Mouse (Mus musculus): ENCODE data around the gene Arl8a.

The Arl8a gene

DNA sequence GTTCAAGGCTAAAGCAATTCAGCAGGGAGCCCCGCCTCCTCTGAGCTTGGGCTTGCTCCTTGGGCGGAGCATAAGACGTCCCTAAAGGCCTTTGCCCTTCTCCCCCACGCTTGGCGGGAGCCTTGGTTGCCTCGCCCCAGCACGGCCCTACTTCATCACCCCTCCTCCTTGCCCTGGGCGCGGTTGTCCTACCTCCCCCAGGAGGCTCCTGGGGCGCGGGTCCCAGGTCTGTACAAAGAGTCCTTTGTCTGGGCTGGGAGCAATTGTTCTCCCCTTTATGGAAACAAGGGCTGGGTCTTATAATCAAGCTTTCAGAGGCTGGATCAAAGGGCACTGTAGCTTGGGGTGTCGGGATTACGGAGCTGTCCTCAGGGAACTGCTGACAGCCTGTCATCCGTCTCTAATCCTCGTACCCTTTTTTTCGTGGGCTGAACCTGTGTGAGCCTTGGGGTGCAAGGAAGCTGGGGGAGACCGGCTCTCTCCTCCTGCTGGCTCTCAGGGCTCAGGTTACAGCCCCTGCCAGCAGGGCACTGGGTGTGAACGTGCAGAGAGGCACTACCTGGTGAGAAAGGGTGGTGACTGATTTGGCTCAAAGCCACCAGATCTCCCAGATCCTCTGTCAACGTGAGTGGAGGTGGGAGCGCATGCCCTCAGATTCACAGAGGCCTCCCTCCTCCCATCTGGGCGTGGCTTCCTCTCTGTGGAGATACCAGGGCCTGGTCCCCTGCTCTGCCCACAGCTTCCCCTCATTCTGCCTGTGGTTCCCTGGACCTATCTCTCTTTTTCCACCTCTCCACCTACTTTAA, 52.6 kb downstream of the Arl8a start:
- DNase-seq (ENCODE audit: extremely low spot score) = peak; percentile 51

DNA sequence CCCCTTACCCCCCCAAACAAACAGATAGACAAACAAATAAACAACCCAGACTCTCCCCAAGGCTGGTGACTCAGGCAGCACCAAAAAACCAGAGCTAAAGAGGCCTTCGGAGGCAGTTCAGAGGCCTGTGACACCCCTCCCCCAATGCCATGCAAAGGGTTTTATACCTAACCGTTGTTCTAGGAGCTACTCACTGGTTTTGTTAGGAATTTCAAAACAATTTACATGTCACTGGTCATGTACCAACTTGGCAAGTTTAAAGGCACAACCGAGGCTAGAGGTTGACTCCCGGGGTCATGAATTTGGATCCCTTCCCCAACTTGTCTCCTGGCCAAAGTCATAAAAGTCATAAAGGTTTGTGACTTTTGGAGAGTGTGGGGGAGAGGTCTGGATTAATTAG, 53.8 kb downstream of the Arl8a start:
- DNase-seq (ENCODE audit: extremely low spot score) = no peak

DNA sequence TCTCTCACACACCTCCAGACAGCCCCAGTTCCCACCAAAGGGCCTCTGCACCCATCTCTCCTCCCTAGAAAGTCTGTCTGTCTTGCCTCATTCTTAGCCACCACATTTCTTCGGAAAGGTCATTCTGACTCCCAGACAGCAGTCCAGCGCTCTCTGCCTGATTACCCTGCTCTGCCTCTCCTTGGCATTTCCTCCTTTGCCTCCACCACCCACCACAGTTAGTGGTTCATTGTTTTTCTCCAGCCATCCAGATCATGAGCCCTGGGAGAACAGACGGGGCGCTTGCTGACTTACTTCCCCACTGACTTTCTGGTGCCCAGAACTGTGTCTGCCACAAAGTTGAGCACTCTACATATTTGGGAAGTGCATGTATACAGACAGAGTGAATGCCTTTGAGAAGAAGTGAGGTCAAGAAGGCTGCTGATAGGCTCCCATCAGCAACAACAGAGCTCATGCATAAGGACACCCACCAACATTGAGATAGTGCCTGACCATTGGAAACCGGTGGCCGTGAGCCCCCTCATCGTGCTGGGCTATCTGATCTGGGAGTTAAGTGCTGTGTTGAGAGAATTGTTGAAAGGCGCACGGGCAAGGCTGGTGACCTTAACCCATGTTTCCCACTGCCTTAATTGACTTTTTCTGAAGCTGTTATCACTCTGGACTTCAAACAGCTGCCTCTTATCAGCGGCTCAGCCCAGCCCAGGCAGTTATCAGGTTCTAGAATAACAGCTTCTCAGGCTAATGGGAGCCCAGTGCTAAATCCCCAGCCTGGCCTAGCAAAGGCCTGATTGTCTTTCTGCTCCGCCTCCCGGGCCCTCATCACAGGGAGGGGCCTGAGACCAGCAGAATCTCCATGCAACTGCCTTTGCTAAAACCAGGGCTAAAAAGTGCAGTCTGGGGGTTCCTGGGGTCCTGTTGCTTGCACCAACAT, 57.8 kb downstream of the Arl8a start:
- DNase-seq (ENCODE audit: extremely low spot score) = peak; percentile 39

DNA sequence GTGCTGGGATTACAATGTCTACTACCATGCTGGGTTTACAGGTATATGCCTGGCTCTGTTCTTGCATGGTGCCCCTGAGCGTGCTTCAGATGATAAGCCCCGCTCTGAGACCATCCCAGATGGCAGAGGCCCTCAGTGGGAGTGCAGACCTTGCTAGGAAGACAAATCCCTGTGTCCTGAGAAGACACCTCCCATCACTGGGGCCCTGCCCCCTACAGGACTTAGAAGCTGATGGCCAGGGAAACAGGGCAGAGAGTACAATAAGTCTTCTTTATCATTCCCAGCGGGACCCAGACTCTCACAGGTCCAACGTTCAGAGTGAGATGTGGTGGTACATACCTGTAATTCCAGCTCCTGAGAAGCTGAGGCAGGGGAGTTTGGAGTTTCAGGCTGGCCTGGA, 58.6 kb downstream of the Arl8a start:
- DNase-seq (ENCODE audit: extremely low spot score) = no peak

All from embryo, embryonic 9.5 days (tissue).